Mouse (Mus musculus) midbrain, embryonic 15.5 days (tissue): Measurements from ENCODE around the gene 1700029J07Rik. TPM values are rescaled to one million over a fixed set of nuclear protein-coding genes. Genes with fewer than 3 reads are reported as not detected.

Experiments used
- ATAC-seq: fragments of 200-750 bp; cut with Nextera tagmentation; replicated peaks from 2 replicates; pipeline ENCODE4 v1.8.0; 2017; ENCODE audit warnings: moderate TSS enrichment
- H3K27ac ChIP-seq: fragments of 300-500 bp; sonication (generic); 2 replicates; pipeline ENCODE4 v1.5.1; 2015; ENCODE audit warnings: mild to moderate bottlenecking, inconsistent platforms
- H3K27me3 ChIP-seq: fragments of 300-500 bp; sonication (generic); replicated peaks from 2 replicates; pipeline ENCODE4 v1.6.1; 2015; ENCODE audit warnings: inconsistent platforms
- H3K36me3 ChIP-seq: fragments of 300-500 bp; sonication (generic); replicated peaks from 2 replicates; pipeline ENCODE4 v1.6.1; 2015; ENCODE audit warnings: inconsistent platforms
- H3K4me1 ChIP-seq: fragments of 300-500 bp; sonication (generic); 2 replicates; pipeline ENCODE4 v1.6.1; 2015; ENCODE audit warnings: inconsistent platforms
- H3K4me2 ChIP-seq: fragments of 300-500 bp; sonication (generic); 2 replicates; pipeline ENCODE4 v1.6.1; 2015; ENCODE audit warnings: inconsistent platforms, mild to moderate bottlenecking, moderate library complexity
- H3K4me3 ChIP-seq: fragments of 300-500 bp; sonication (generic); 2 replicates; pipeline ENCODE4 v1.5.1; 2015; ENCODE audit warnings: mild to moderate bottlenecking, inconsistent platforms
- H3K9ac ChIP-seq: fragments of 300-500 bp; sonication (generic); 2 replicates; pipeline ENCODE4 v1.6.1; 2015; ENCODE audit warnings: mild to moderate bottlenecking, inconsistent platforms
- H3K9me3 ChIP-seq: fragments of 300-500 bp; sonication (generic); 2 replicates; pipeline ENCODE4 v1.6.1; 2016; ENCODE audit warnings: inconsistent platforms
- WGBS: fragments of 180-500 bp; shearing (Covaris S2); methylation state at CpG from one replicate; pipeline ENCODE4 v1.1.7; 2015; ENCODE audit warnings: mixed read lengths; 5-methylcytosine and 5-hydroxymethylcytosine counted together
- polyA plus RNA-seq: library from polyadenylated mRNA; unstranded; fragments of >200 nt; fragmentation: Nextera tagmentation; extraction: Ambion mirVana; gene quantifications from 2 replicates; pipeline ENCODE4 v1.2.1, GENCODE M21; 2015

1700029J07Rik gene
- polyA plus RNA-seq, 1 experiment from 2014 or later = 6.5 TPM

DNA sequence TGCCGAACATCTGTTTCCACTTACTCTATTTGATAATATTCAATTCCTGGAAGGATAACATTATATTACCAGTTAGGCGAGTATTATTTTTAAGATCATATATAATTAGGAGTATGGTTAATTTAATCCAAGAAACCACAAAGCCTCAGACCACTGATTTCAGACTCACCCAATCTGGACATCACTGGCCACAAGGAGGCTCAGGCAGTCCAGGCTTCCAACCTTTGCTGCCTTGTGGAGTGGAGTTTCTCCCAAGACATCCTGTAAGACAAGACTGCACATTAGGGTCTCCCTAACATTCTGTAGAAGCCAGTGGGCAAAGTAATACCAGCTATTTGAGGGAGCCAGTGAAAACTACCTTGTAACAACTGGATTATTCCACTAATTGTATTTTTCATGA, 23.2 kb upstream of the 1700029J07Rik start:
- WGBS = 91% methylated on average over 2 of the region's 2 CpGs
- H3K4me3 ChIP-seq = no peak overlapping the region
- no peak overlapping the region for H3K27ac ChIP-seq
- H3K4me2 ChIP-seq = peak overlapping the region; percentile 67
- ATAC-seq = no peak
- no peak overlapping the region for H3K9ac ChIP-seq
- H3K9me3 ChIP-seq = no peaks in the 10 kb centered on the region
- no peaks in the 10 kb centered on the region for H3K27me3 ChIP-seq
- peaks cover 22% of the 10 kb centered on the region for H3K4me1 ChIP-seq
- H3K36me3 ChIP-seq = peaks cover 23% of the 10 kb centered on the region

GRCm38 (mm10) chr8:45995576-45995975, 20.5 kb upstream of the 1700029J07Rik start:
- no peak for ATAC-seq
- Histone ChIP-seq H3K4me2 (no peak overlapping the region), H3K4me1 (peaks cover 18% of the 10 kb centered on the region), H3K27ac (no peak overlapping the region), H3K4me3 (no peak overlapping the region), H3K9me3 (no peaks in the 10 kb centered on the region), H3K36me3 (peaks cover 23% of the 10 kb centered on the region), H3K27me3 (no peaks in the 10 kb centered on the region), H3K9ac (no peak overlapping the region)
- WGBS = 92% methylated on average over 3 of the region's 3 CpGs

GRCm38 (mm10) chr8:45994111-45994510, 19.1 kb upstream of the 1700029J07Rik start:
- Histone ChIP-seq H3K36me3 (peaks cover 23% of the 10 kb centered on the region), H3K4me1 (peaks cover 15% of the 10 kb centered on the region), H3K4me3 (no peak overlapping the region), H3K9ac (no peak overlapping the region), H3K27me3 (no peaks in the 10 kb centered on the region), H3K27ac (no peak overlapping the region), H3K4me2 (no peak overlapping the region), H3K9me3 (no peaks in the 10 kb centered on the region)
- WGBS = 93% methylated on average over 2 of the region's 2 CpGs
- ATAC-seq = no peak

DNA sequence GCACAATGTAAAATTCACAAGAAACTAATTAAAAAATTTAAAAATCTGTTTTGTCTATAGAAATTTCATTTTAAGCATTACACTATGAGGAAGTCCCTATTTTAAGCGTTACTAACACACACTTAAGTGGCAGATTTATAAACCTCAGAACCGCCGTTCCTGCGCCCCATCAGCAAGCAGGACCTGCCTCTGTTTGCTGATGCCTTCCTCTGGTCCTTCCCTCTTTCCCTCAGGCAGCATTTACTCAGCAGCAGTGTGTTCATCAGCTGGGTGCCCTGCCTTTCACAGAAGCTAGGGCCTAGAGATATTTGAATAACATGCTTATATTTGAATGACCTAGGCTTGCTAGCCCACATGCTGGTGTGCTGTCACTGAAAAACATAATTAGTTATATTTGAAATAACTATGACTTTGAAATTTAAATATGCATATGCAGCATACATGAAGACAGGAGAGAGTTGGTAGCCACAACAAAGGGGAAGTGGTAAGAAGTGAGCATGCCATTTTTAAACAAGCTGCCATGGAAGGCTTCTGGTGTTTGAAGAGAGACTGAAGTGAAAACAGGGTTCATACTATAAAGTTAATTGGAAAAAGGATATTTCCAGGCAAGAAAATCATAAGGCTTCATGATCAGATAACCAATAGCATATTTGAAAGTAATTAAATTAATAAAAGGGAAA, 15.7 kb upstream of the 1700029J07Rik start:
- Histone ChIP-seq H3K27me3 (no peaks in the 10 kb centered on the region), H3K27ac (no peak overlapping the region), H3K4me1 (no peaks in the 10 kb centered on the region), H3K4me3 (no peak overlapping the region), H3K9me3 (no peaks in the 10 kb centered on the region), H3K36me3 (peaks cover 16% of the 10 kb centered on the region), H3K4me2 (no peak overlapping the region), H3K9ac (no peak overlapping the region)
- ATAC-seq = no peak
- 95% methylated on average over 4 of the region's 4 CpGs for WGBS

GRCm38 (mm10) chr8:45988189-45988588, 13.1 kb upstream of the 1700029J07Rik start:
- Histone ChIP-seq H3K36me3 (peaks cover 9% of the 10 kb centered on the region), H3K9me3 (no peaks in the 10 kb centered on the region), H3K4me3 (no peak overlapping the region), H3K27ac (no peak overlapping the region), H3K4me2 (no peak overlapping the region), H3K27me3 (no peaks in the 10 kb centered on the region), H3K9ac (no peak overlapping the region), H3K4me1 (no peaks in the 10 kb centered on the region)
- no peak for ATAC-seq
- 71% methylated on average over 2 of the region's 2 CpGs for WGBS

DNA sequence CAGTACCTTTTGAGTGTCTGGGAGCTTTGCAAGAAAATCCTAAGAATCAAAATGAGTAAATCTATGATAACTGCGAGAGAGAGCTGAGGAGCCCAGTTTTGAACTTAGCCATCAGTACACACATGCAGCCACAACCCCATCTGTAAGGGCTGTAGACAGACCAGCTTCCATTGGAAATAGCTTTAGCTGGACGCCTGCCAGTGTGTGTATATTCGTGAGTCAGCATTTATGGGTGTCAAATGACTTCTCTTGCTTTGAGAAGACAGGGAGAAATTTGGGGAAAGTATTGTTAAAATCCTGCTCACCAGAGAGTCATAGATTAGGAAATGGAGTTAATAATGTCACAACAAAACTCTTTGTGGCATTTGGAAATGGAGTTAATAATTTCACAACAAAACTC, 11.6 kb upstream of the 1700029J07Rik start:
- H3K27me3 ChIP-seq = no peaks in the 10 kb centered on the region
- H3K9ac ChIP-seq = no peak overlapping the region
- H3K9me3 ChIP-seq = no peaks in the 10 kb centered on the region
- H3K4me2 ChIP-seq = no peak overlapping the region
- 86% methylated on average over 3 of the region's 3 CpGs for WGBS
- no peak overlapping the region for H3K27ac ChIP-seq
- no peaks in the 10 kb centered on the region for H3K4me1 ChIP-seq
- no peak overlapping the region for H3K4me3 ChIP-seq
- no peak for ATAC-seq
- peaks cover 15% of the 10 kb centered on the region for H3K36me3 ChIP-seq

DNA sequence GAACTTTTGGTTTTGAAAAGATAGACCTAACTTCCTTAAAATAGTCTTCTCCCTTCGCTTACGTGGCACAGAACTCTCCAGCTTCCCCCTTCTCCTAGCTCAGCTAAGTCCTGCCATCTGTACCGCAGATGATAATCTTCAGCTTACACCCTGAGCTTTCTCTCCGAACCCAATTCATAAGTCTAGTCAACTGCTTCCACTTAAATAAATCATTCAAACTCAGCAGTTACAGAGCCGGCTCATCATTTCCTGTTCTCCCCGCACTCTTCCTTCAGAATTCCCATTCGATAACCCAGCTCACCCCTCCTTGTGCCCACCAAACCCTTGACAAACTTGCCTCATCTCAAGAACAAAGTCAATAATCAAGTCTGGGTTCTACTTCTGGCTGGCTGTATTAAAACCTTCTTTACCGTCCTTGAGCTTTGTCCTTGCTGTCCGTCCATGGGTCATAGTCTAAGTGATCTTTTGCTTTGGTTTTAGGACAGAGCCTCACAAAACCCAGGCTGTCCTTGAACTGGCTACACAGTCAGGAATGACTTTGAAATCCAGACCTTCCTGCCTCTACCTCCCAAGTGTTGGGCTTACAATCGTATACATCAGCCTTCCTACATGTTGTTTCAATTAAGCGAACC, 901 bp upstream of the 1700029J07Rik start:
- Histone ChIP-seq H3K9me3 (no peaks in the 10 kb centered on the region), H3K9ac (peak overlapping the region; percentile 51), H3K4me2 (peak overlapping the region; percentile 70), H3K27me3 (no peaks in the 10 kb centered on the region), H3K4me1 (peaks cover 14% of the 10 kb centered on the region), H3K4me3 (peak overlapping the region; percentile 54), H3K27ac (0 out of 2 replicates have a peak overlapping the region, but pooled peaks have one; percentile 16), H3K36me3 (no peaks in the 10 kb centered on the region; the same call in 1 of the 2 replicates)
- peak; percentile 18 for ATAC-seq
- 66% methylated on average over 11 of the region's 11 CpGs for WGBS

DNA sequence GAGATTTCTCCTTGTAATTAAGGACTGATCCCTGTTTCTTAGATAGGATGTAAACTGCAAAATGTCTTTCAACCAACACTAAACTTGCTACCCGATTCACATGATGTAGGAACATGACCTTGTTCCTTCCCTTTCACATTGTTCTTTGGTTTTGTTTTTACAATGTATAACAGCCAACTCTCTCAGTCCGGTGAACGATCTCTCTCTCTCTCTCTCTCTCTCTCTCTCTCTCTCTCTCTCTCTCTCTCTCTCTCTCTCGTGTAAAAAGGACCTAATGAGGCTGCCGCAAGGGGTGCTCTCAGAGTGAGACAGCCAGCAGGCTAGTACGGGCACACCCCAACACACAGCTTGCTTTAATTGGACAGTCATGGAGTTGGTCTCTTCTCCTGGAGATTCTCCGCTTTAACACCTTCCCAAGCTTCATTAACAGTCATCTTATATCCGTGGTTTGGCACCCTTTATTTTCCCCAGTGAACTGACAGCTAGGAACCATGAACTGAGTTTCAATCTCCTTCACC, 1.0 kb downstream of the 1700029J07Rik start:
- Histone ChIP-seq H3K4me2 (no peak overlapping the region), H3K4me3 (no peak overlapping the region)

GRCm38 (mm10) chr8:45970894-45971293, 4.2 kb downstream of the 1700029J07Rik start:
- Histone ChIP-seq H3K4me1 (peaks cover 9% of the 10 kb centered on the region), H3K9me3 (no peaks in the 10 kb centered on the region), H3K36me3 (no peaks in the 10 kb centered on the region), H3K9ac (no peak overlapping the region), H3K27ac (no peak overlapping the region), H3K4me2 (no peak overlapping the region), H3K27me3 (no peaks in the 10 kb centered on the region), H3K4me3 (no peak overlapping the region)
- ATAC-seq = no peak
- 95% methylated on average over 12 of the region's 12 CpGs for WGBS

More for the DNA sequence above, 1.0 kb downstream of the 1700029J07Rik start:
- Histone ChIP-seq H3K4me1 (peaks cover 14% of the 10 kb centered on the region), H3K9me3 (no peaks in the 10 kb centered on the region), H3K27ac (no peak overlapping the region), H3K27me3 (no peaks in the 10 kb centered on the region), H3K36me3 (no peaks in the 10 kb centered on the region; the same call in 1 of the 2 replicates), H3K9ac (no peak overlapping the region)
- ATAC-seq = no peak
- WGBS = 76% methylated on average over 8 of the region's 8 CpGs

GRCm38 (mm10) chr8:45950622-45951021, 24.4 kb downstream of the 1700029J07Rik start:
- Histone ChIP-seq H3K4me2 (no peak overlapping the region), H3K4me3 (no peak overlapping the region), H3K4me1 (no peaks in the 10 kb centered on the region), H3K9me3 (no peaks in the 10 kb centered on the region), H3K27ac (no peak overlapping the region), H3K27me3 (no peaks in the 10 kb centered on the region), H3K36me3 (no peaks in the 10 kb centered on the region), H3K9ac (no peak overlapping the region)
- WGBS = 53% methylated on average over 2 of the region's 2 CpGs
- no peak for ATAC-seq

DNA sequence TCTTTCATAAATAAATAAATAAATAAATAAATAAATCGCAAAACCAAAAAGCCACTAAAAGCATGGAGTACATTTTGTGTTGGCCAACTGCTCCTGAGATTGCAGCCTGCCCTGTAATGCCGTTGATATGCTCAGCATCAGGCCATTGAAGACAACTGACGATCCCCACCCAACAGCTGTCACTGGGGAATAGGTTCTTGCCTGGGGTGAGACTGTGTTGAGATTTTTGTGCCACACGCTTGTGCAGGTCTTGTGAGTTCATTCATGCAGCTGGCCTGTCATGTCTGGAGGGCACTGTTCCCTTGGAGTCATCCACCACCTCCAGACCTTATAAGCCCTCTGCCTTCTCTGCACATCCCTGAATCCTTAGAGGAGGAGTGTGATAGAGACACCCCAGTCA, 28.8 kb downstream of the 1700029J07Rik start:
- Histone ChIP-seq H3K36me3 (no peaks in the 10 kb centered on the region), H3K27ac (no peak overlapping the region), H3K9ac (no peak overlapping the region), H3K9me3 (no peaks in the 10 kb centered on the region), H3K27me3 (no peaks in the 10 kb centered on the region), H3K4me3 (no peak overlapping the region), H3K4me1 (no peaks in the 10 kb centered on the region), H3K4me2 (no peak overlapping the region)
- 89% methylated on average over 4 of the region's 4 CpGs for WGBS
- ATAC-seq = no peak

DNA sequence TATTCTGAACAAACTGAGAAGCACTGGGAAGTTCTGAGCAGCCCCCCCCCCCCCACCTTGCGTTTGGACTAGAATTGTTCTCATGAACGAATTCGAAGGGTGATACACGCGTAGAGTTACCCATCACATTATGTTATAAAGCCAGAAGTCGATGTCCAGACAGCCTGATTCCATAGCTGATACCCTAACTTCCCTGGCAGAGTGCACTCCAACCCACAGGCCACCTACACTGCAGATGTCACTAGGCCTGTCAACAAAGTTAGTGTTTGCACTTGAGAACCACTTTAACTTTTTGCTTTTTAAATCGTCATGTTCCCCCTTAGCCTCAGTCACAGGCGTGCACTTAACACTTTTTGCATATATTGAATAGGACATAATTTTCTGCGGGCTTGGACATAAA, 38.1 kb downstream of the 1700029J07Rik start:
- no peak overlapping the region for H3K9ac ChIP-seq
- no peaks in the 10 kb centered on the region for H3K36me3 ChIP-seq
- 89% methylated on average over 9 of the region's 9 CpGs for whole genome bisulfite sequencing
- H3K4me3 ChIP-seq = no peak overlapping the region
- peaks cover 6% of the 10 kb centered on the region; the same call in 1 of the 2 replicates for H3K4me1 ChIP-seq
- no peaks in the 10 kb centered on the region for H3K9me3 ChIP-seq
- no peak overlapping the region for H3K4me2 ChIP-seq
- H3K27me3 ChIP-seq = no peaks in the 10 kb centered on the region
- H3K27ac ChIP-seq = no peak overlapping the region
- ATAC-seq = no peak
